Mouse (Mus musculus) cerebellum, postnatal 25 days (tissue): ENCODE data around the gene Clcn6.

Experiments used
- DNase-seq, 2 experiments: peaks; one replicate each; pipeline ENCODE4 v3.0.0; 2021; ENCODE audit warnings: mixed read lengths in 2 of 2

The Clcn6 gene

DNA sequence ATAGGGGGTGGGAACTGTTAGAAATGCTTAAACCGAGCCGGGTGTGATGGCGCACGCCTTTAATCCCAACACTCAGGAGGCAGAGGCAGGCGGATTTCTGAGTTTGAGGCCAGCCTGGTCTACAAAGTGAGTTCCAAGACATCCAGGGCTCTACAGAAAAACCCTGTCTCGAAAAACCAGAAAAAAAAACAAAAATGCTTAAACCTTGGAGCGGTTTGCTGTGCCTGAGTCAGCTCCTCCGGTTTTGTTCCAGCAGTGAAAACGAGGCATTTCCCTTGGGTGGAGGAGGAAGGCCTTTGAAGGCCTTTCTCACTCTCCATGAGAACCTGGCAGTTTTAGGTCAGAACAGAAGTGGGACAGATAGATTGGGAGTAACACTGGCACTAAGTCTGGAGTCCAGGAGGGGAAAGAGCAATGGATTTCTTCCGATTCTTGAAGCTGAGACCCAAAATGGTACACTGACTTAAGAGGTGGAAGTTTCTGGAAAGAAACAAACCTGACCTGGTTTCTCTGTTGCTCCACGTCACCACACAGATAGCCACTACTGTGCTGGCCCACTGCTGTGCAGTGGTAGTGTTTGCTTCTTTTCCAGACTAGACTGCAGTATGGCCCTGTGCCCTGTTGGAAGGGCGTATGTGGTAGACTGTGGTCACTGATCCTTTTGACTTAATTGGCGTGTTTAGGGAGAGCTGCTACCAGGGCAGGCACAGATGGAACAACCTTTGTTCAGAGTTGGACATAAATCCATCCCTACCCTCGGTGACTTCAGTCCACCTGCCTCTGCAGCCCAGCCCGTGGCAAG is 1.6 kb upstream of the Clcn6 start:
- peak in 1 of 2 experiments; percentile 36 for DNase-seq

DNA sequence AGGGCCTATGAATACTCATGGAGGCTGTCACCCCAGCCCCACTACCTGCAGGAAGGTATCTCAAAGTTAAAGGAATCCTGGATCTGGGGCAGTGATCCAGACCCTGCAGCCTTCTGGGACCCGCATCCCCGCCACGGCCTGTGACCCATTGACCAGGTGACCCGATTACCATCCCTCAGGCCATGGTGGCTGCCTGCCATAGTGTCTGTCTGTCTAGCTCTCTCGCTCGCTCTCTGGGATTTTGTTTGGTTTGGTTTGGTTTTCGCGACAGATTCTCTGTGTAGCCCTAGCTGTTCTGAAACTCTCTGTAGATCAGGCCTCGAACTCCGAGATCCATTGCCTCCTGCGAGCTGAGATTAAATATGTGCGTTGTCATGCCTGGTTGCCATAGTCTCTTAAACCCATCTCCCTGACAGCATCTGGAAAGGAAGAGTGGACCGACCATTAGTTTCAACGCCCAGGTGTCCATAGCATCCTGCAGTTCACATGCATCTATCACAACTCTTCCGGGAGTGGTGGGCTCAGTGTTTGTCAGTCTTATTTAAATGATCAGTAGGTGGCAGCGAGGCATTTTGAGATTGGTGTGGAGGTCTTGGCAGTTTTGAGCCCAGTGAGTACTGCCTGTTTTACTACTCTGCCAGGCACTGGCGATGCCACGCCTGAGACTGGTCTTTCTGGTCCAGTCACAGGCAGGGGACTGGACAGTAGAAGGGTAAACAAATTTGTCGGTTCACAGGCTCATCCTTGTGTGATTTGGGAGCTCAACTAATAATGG is 820 bp upstream of the Clcn6 start:
- peak in 1 of 2 experiments; percentile 26 for DNase-seq

DNA sequence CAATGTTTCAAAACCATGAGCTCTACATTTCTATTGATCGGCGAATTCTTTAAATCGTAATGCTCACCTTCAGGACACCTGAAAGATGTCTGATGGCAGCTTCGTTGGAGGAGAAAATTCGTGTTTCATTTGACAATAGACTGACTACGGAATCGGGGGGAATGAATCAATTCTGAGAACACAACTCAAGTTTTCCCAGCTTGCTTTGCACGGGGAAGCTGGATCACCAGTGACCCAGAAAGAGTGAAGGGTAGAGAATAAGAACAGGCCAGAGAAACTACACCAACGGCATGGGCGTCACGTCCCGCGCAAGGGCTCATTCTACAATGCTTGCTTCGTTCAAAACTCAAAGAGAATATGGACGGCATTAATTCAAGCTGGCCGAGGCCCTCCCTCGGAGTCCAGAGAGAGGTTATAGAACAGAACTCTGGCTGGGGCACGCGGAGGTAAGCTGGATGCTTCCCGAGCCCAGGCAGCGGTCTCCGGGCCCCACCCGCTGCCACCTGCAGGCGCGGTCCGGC is 482 bp downstream of the Clcn6 start:
- DNase-seq: no peak

DNA sequence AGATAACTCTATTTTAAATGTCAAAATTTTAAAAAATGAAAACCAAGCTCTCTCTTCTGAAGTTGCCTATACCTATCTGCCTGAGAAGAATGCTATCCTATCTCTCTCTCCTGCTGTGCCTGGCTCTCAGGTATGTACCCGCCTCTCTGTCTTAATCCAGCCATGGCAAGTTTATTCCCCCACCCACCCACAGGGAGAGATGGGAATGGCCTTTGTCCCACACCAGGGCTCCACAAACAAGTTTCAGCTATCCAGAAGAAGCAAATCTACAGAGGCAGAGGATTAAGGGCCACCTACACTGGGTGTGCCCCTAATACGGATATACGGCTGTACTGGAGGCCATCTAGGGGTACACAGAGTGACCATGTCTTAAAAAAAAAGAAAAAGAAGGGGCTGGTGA is 3.2 kb downstream of the Clcn6 start:
- DNase-seq: no peak

DNA sequence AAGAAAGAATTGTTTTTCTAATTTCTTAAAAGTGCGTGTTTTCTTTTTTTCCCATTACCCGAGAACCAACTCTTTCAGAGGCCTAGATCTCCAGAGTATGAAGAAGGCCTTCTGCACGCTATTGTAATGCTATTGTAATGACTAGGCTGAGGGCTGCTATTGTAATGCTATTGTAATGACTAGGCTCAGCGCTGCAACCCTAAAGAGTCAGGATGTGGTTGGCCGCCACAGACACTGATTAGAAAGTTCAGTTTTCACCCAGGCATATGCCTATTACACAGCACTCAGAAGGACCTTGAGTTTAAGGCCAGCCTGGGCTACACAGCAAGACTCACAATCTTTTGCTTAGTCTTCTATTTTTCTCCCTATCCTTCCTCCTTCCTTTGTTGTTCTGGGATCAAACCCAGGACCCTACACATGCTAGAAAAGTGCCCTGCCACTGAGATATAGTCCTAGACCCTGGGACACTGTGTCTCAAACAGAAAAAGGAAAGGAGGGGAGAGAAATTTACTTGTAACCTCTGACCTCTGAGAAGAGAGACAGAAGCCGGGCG is 4.7 kb downstream of the Clcn6 start:
- DNase-seq: no peak

DNA sequence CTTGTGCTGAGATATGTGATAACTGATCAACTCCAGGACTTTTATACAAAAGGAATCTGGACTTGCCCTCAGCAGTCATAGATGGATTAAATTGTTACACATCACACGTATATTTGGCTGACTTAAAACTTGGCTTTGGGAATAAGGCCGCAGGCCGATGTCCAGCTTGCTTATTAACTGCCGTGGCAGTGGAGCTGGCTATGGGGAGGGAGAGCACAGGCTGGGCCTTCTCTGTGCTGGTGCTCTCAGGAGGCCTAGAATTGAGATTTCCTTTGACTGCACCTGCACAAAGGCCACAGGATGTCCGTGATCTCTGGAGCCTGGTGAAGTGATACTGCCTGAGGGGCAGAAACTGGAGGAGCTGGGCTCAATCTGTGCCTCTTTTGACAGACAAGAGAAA is 8.1 kb downstream of the Clcn6 start:
- DNase-seq: no peak

DNA sequence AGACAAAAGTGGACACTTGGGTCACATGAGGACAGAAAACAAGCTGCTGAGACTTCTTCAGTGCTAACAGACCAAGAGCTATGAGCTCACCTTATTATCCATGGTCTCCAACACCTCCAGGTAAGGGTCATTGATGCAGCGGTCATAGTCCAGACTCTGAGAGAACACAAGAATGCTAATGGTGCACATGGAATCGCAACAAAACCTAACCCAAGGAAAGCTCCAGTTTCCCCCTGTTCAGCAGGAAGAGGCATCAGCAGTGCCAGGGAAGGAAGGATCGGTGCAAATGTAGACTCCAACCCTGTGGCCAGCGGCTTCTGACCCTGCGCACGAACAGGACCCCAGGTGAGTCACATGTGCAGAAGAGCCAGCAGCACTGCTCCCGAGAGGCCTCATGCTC is 9.3 kb downstream of the Clcn6 start:
- DNase-seq: no peak

DNA sequence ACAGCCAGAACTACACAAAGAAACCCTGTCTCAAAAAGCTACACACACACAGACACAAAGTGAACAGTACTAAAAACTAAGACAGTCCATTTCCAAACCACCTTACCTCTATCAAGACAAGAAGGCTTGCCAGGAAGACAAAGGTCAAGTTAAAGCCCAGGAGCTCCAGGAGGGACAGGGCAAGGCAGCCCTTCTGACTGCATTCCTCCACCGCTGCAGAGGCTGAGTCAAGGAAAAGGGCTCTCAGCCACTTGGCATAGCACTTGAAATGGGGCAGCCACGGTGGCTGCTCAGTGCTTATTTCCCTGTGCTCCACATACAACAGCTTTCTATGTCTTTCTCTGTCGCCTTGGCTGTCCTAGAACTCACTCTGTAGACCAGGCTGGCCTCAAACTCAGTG is 14.6 kb downstream of the Clcn6 start:
- DNase-seq: no peak

DNA sequence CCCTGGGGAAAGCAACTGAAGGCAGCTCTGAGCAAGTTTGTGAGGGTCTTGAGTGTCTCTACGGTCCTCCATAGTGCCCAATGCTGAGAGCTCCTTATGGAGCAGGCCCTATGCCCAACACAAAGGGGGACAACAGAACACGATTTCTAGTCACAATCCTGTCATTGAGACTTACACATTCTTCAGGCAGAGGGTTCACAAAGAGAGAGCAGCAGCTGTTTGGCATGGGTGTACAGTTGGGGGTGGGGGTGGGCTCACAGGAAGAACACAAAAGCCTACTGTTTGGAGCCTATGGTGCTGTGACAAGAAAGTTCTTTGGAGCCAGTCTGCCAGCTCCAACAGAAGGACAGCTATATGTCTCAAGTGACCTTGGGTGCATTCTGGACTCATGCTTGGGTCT is 20.2 kb downstream of the Clcn6 start:
- no peak for DNase-seq

DNA sequence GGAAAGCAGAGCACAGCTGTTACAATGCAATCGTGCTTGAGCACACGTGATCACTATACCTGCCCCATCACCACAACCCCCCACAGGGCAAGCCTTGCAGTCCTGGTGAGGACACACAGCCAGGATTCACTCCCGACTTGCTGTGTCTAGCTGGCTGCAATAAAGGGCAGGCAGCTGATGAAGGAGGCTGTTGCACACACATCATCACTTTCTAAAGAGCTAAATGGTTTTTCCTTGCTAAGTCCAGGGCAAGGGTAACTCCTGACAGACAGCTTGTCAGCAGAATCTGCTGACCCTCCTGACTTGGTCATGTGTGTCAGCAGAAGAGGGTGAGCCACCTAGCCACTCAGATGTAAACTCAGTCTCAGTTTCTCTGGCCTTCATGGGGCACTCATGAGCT is 21.6 kb downstream of the Clcn6 start:
- DNase-seq: no peak

DNA sequence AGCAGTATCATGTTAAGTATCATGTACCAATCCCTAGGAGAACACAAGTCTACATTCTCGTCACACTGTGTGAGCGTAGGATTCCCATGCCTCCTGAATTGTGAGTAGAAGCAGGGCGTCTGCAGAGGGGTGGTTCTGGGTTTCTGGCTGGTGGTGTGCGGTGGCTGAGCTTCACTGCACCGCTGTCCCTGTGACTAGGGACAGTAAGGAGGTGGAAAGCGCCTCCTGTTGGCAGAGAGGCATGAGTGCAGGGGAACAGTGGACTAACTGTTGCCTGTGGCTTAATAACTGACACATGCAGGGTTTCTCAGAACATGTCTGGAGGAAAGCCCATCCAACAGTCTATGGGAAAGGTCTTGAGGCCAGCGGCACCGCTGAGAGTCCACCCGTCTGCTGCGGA is 23.2 kb downstream of the Clcn6 start:
- DNase-seq: no peak

DNA sequence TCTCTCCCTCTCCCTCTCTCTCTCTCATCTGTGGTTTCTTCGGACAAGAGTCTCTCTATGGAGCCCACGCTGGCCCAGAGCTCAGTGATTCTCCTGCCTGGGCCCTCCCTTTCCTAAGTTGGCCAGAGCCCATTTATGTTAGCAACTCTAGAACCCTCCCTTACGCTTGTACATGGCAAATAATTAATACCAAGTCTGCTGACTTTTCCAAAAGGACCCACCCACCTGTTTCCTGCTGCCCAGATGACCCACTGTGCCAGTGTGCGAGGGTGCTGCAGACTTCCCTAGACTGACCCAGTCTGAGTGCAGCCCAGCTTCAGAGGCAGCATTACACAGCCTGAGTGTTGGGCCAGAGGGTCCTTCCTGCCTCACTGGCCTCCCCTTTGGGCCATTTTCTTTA is 26.4 kb downstream of the Clcn6 start:
- DNase-seq: no peak

DNA sequence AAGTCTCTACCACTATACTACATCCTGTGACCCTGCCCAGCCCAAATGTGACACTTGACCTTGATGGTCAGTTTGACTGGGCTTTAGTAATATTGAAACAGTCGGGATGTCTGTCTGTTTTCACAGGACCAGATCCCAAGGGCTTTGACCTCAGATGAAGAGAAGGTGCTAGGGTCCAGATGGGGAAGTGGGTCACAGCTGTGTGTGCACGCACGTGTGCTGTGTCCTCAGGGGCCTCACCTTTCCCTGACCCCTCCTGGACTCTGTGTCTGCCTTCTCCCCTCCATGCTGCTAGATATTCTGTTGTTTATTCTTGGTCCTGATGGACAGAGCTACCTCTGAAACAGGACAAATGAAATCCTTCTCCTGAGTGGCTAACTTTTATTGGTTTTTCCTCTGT is 27.3 kb downstream of the Clcn6 start:
- DNase-seq: no peak

DNA sequence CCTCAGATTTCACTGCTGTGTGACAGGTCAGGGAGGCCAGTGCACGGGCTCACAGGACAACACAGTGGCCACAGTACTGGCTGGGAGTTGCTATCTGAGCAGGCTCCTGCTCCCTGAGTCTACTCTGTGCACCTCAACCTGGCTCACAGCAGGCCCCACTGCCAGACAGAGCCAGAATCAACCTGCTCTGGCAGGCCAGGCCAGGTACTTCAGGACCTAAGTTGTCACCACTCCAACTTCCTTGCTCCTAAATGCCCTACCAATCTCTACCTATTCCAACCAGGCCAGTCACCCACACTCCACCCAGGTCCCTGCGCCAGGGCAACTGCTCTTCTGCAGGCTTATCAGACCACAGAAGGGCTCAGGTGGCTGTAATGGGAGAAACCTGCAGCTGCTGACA is 29.0 kb downstream of the Clcn6 start:
- no peak for DNase-seq

DNA sequence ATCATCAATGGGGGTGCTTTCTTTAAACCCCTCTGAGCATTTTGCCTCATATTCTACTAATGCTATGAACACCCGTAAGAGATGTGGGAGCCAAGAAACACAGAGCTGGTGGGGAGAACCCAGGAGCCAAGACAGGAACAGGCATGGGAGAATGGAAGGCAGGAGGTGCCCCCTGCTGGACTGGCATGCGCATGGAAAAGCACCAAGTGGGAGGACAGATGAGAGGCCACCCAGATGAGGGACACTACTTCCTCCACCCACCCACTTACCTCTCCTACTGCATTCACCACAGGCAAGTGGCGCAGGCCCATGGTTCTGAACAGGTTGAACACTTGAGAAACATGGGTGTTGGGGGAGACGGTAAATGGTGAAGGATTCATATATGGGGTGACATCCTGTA is 30.2 kb downstream of the Clcn6 start:
- DNase-seq: peak; percentile 21 to 57

DNA sequence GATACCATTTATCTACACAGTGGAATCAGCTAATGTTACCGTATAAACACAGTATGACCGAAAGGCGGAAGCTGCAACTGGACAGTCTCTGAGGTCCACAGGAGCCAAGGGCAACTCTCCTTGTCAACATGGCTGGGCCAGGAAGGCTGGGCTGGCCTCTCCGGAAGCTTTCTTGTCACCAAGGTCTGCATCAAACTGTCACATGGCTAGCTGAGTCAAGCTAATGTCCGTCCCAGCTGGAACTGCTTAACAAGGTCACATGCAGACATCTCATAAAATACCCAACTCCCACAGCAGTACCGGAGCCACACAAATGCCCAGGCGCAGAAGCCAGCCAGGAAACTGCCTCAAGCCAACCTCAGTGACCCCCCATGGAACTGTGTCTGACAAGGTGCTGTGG is 34.3 kb downstream of the Clcn6 start:
- DNase-seq: no peak

DNA sequence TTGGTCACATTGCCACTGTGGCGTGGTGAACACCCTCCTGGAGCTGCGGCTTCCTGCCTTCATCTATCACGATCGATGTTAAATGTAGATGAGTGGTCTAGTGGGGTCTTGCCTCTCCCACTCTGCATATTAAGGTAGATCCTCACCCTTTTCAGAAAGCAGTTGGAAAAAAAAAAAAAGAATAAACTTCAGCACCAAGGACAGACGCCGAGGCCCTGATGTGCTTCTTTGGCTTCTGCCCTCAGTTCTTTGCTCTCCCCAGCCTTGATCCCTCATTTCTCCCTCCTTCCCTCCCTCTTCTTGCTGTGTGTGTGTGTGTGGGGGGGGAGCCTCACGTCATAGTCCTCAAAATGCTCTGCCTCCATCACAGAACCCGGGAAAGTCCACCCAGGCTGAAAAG is 36.8 kb downstream of the Clcn6 start:
- DNase-seq: no peak

DNA sequence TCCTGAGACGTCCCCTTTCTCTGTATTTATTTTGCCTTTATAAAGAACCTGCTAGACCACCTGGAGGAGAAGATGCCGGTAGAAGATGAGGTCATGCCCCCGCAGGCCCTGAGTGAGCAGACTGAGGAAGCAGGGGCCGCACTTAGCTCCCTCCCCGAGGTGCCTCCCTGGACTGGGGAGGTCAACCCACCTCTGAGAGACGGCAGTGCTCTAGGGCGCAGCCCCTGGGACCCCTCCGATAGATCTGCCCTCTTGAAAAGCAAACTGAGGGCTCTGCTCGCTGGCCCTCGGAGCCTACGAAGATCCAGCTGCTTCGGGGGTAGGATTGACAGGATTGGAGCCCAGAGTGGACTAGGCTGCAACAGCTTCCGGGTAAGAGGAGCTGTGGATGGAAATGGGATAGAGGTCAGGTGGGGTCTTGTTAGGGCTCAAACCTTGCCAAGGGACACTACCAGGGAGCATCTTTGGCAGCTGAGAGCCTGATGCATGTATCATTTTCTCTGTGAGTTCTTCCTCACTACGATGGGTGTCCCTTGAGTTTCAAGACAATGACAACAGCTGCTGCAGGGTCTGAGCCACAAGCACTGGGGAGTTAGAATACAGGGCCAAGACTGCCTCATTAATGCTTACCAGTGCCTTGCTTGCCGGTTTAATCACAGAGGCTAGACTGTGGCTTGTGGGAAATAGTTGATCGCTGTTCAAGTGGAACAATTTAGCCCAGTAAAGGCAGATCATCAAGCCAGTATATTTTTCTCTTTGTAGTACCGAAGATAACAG is 37.4 kb downstream of the Clcn6 start:
- no peak for DNase-seq

DNA sequence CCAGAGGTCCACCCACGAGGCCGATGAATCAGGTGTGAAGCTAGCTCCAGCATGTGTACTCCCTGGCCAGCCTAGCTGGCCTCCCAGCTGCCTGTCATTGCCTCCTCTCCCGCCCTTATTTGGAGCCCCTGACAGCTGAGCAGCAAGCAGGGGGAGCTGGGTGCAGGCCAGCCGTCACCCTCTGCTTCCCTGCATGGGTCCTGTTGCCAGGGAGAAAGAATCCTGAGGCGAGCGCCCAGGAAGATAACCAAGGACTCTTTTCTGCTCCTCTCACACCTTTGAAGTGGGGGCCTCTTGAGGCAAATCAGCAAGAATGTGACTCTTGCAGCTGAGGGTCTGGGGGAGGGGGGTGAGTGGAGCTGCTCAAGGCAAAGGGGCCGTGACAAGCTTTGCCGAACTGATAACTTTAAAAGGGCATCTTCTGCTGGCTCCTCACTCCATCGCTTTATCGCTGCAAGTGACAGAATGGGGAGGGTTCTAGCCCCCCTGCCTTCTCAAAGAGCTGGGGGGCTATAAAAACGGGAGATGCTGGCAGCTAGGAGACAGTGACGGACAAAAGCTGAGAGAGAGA is 38.3 kb downstream of the Clcn6 start, which contains the start of gene Nppa:
Gene Nppa (plus strand): TSS at position 521 of the 571 bp plus-strand sequence.
- DNase-seq: no peak

DNA sequence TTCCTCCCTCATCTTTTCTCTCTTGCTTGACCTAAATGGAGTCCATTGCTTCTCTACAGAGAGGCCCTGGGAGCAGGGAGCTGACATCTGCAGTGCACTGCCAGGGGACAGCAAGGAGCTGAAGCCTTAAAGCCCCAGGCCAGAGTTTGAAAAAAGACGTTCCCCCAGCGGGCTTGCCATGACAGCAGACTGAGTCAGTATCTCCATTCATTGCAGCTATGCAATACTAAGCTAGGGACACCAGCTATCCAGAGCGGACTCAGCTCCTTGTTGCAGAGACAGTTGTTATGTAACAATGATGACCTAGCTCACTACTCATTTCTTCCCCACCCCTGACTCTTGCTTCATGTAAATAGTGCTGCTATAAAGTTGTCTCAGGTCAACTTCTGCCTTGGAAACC is 43.3 kb downstream of the Clcn6 start:
- no peak for DNase-seq

DNA sequence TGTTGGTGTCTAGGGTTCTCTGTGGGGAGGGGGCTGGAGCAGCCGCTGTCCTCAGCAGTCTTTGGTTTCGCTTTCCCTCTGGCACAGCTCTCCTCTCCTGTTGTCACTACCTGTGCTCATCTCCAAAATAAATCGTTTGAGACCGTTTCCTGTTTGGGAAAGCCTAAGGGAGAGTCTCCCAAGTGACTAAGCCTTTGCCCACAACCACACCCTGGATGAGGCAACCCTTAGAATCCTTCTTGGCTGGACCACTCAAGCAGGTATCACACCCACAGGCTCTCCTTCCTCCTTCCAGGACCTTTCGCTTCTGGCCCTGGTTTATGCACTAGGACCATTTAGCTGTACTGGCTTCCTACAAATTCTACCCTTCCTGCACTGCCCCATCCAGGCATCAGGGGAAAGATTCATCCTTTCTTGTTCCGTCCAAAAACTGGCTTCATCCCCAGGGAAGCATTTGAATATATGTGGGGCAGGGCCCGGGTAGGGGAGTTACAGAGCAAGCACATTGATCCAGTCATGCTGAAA is 45.0 kb downstream of the Clcn6 start:
- no peak for DNase-seq
